Mouse (Mus musculus) heart, postnatal 25 days (tissue): ENCODE results near the gene Slc38a4. TPM values are rescaled to one million over a fixed set of nuclear protein-coding genes. Genes with fewer than 3 reads are reported as not detected.
A peak's percentile ranks its signal among the peaks of the same experiment; 100 is the strongest.

Experiments used
- DNase-seq: peaks from one replicate; pipeline ENCODE4 v3.0.0; 2022; ENCODE audit warnings: low spot score
- intact Hi-C: fragments of 180-260 bp; cut with DNase I; formaldehyde crosslinking; loops from one replicate; pipeline ENCODE4 v1.15.1; 2025
- total RNA-seq, 2 experiments: library from RNA; stranded (reverse); gene quantifications; 2 replicates each; pipeline ENCODE4 v1.2.3; 2021

The Slc38a4 gene
- 10 to 100 TPM; 10.6 to 17.1 TPM for total RNA-seq

DNA sequence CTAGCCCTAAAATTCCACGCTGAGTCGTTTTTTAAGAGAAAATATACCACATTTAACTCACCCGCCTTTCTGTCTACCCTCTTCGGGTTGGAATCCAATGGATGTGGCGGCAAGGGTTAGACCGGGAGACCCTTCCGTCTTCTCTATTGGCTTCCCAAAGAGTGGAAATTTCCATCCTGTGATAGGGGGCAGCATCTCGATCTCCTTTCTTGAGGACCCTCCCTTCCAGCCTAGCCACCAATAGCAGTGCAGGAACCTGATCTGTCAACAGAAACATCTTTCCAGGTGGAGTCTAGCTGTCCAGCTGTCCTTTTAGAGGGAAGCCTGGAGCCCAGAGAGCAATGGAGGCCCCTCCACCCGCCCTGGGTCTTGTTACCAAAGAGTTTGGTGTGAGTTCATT, at the start of gene Slc38a4:
TSS of gene Slc38a4 (minus strand) at position 163 of the 400 bp plus-strand sequence.
- no peak for DNase-seq
- intact Hi-C loops, result no loop called here

DNA sequence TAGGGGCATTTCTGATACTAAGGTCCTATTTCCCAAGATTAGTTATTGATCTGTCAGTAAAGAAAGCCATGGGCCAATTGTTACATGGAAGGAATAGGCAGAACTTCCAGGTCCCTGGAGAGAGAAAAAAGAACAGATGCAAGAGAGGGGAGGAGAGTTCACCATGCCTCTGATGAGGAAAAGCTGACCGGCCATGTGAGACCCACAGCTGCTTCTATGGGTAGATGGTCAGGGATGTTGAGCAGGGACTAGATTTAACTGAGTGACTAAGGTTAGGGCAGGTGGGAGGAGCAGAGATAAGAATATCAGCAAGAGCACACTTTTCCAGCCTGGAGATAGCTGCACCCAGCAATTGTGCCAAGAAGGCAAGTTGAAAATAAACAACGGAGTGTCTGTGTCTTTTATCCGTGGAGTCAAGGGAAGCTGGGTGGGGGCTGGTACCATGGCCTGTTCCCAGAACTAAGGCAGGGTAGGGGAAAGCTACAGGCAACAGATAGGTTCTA, 49.2 kb upstream of the Slc38a4 start:
- intact Hi-C loops, result loop anchor here (5.0 kb wide), 1 partner anchor 103 kb away; no protein-coding TSS in a partner anchor
- no peak for DNase-seq

DNA sequence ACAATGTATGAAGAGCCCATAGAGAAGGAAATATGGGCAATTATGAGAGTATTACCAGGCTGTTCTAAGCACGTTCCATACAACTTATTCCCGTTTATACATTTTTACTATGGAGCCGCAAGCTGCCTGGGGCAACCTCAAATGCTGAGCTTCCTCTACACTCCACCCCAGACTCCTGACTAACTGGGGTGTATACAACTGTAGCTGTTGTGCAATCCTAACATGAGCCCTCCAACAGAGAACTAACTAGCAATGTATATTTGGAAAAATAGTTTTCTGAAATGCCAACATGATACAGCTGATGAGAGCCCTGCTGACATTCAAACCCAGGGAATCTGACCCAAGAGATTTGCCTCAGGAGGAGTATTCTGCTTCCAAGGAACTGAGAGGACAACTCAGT, 48.3 kb upstream of the Slc38a4 start:
- intact Hi-C loops, result loop anchor here (5.0 kb wide), 1 partner anchor 102 kb away; no protein-coding TSS in a partner anchor
- DNase-seq, result no peak

DNA sequence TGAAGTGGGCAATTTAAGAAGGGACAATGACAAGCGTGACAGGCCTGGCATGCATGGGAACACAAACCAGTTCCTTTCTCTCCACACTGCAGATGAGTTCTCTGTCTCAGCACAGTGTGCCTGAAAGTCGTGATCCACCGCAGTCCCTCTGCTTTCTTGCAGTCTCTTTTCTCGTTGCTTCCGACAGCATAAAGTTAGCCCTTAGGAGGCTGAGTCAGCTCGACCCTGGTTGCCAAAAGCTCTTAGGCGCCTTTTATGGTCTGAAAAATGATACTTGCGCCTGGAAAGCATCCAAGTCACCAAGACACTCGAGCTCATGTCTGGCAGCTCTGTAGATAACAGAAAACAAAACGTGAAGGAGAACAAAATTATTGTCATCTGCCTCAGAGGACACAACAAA, 47.1 kb upstream of the Slc38a4 start:
- intact Hi-C loops, result loop anchor here (5.0 kb wide), 1 partner anchor 101 kb away; no protein-coding TSS in a partner anchor
- DNase-seq, result no peak

DNA sequence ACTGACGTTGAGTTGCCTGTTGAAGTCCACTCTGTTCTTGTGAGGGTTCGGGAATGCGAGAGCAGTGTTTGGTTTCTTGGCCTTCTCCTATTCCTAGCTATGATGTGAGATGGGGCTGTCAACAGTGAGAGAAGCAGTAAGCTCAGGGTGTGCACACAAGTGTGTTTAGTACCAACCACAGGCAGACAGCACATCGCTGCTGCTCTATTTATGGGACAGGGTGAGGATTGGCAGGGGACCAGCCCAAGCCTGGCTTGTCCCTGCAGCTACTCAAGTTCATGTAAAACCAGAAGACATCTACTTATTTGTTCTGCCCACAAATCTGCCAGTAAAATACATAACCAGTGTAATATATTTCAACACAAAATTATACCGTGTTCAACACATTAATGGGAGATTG, 46.4 kb upstream of the Slc38a4 start:
- peak; percentile 12 for DNase-seq
- intact Hi-C loops, result loop anchor here (5.0 kb wide), 1 partner anchor 100 kb away; no protein-coding TSS in a partner anchor

DNA sequence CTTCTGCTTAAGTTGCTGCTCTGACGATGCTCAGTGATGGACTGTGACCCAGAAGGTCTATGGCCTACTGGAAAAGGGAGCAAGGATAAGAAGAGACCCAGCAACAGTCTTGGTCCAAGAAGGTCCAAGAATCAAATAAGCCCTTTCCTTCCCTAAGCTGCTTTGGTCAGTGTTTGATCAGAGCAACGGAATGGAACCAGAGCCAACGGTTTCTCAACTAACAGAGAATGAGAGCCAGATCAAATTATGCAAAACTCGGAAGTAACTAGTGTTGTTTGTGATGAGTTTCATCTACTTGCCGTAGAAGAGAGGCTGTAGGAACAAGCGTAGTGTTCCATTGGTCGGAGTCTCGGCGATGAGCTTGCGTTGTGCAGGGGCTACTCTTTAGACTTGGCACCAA, 43.3 kb upstream of the Slc38a4 start:
- no peak for DNase-seq
- intact Hi-C loops, result no loop called here

DNA sequence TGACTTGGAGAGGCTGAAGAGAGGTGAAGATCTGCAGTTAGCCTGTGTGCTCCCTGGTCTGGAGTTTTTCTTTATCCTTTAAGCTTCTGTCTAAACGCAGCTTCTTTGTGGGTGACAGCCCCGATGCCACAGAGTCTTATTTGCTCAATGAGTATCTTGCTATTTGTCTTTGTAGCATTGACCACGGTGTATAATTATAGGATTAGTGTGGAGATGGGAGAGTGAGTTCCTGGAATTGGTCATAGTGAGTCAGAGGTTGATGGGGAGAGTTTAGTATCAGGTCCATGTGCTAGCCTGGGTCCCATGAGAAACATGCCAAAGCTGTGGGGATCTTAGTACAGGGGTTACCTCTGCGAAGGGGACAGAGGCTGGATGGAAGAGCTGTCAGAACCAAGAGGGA, 41.8 kb upstream of the Slc38a4 start:
- DNase-seq, result no peak
- intact Hi-C loops, result no loop called here

DNA sequence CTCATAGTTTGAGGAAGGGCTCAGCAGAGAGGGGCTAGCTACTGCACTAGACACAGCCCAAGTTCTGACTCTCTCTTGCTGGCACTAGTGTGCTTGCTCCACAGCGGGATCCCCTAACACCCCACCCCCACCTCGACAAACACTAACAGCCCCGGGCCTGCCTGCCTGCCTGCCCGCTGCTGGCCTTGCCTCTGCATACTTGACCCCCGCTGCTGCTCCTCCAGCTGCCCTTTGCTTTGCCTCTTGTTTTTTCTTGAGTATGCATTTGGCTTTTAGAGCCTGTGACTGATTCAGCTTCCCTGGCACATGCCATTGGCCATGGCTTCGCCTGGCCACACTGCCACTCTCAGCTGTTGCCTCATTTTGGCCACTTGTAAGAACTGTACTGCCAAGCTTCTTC, 33.8 kb upstream of the Slc38a4 start:
- DNase-seq, result no peak
- intact Hi-C loops, result no loop called here

DNA sequence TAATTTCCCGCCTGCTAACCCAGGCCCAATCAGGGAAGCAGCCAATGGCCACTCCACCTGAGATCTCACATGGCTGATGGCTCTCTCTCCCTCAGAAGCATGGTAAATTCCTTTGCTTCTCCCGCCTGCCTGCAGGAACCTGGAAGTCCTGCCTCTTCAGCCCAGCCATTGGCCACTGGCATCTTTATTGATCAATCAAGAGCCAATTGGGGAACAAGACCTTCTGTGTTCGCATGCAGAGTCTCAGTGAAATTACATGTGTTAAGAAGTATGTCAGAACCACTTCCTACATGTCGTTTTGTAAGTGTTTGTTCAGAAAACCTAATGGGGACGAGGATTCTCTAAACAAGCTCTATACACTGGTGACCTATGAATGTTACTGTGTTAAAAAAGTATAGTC, 30.1 kb upstream of the Slc38a4 start:
- intact Hi-C loops, result no loop called here
- DNase-seq, result no peak

DNA sequence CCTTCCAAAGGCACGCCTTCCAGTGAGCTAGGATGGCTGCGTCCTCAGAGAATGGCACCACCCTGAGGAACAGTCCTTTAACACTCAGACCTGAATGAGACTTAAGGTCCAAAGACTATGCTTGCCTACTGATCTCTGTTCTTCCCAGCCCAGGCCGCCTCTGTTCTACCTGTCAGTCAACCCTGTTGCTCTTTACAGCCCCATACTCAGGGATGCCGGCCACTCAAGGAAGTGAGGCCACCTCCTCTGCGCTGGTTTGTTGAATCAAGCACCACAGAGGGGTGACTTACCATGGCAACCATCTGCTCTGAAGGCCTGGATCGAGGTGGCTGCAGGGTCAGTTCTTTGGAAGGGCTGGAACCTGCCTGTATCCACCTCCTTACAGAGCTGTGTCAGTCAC, 21.9 kb upstream of the Slc38a4 start:
- DNase-seq, result no peak
- intact Hi-C loops, result no loop called here

DNA sequence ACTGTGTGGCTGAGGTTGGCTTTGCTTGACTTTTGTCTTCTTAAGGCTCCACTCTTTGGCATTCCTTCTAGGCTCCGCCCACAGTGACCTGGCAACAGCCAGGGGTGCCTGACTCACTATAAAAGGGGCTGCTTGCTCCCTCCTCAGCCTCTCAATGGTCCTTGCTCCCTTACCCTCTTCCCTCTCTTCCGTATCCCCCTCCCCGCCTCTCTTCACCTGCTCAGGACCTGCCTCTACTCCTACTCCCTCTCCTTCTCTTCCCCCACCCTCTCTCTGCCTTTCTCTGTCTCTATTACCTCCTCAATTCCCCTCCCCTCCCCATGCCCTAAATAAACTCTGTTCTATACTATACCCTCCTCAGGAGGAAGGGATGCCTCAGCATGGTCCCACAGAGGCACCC, 20.3 kb upstream of the Slc38a4 start:
- no peak for DNase-seq
- intact Hi-C loops, result no loop called here

DNA sequence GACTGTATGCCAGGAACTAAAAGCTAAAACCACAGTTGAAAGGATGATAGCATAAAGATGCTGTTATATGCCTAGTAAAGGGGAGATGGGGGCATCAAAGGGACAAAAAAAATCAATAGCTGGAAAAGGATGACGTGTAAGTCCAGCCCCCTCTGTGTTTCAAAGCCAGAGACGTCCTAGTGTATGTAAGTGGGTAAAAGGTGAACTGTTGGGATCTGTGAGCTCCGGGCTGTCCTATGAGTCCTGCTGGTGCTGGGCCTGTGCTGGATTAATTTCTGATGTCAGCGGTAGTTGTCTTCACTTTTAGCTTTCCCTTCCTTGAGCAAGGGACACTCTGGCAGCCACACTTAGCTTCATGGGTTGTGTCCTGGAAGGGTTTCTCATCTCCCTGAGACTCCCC, 19.5 kb upstream of the Slc38a4 start:
- DNase-seq, result no peak
- intact Hi-C loops, result no loop called here

DNA sequence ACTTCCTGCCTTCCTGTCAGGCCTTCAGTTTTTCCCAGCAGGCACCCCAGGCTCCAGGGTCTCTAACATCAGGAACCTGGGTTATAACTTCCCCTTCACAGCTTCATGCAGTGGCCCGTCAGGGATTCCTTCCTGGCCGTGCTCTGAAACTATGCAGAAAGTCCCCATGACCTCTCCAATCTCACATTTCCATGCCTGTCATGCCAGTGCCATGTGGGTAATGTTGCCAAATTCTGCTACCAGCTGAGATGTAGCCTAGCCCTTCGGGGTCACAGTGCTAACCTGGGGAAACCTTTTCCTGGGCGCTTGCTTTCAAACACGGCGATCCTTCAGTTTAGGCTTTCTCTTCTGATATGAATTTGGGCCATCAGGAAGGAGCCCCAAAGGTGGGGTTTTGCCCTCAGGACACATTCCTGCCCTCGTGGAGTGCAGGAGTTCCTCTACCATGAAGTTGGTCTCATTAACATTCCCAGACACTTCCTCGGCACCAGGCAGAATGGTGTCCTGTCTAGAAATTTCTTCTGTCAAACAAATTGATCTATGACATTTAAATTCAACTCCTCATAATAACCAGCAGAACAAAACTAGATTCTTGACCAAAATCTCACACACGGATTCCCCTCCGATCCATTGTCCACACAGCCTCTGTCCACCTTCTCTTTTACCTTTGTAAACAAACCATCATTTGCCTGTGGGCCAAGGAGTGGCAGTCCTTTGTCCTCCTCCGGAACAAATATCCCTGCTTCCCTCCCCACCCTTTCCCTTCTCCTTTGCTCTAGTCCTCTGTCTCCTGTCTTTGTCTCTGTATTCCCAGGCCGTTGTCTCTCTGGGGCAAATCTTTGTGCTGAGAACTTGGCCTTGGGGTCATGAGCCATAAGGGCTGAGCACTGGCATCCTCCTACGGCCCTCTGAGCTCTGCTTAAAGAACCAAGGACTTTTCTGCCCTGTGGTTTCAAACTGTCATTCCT, 17.4 kb upstream of the Slc38a4 start:
- no peak for DNase-seq

DNA sequence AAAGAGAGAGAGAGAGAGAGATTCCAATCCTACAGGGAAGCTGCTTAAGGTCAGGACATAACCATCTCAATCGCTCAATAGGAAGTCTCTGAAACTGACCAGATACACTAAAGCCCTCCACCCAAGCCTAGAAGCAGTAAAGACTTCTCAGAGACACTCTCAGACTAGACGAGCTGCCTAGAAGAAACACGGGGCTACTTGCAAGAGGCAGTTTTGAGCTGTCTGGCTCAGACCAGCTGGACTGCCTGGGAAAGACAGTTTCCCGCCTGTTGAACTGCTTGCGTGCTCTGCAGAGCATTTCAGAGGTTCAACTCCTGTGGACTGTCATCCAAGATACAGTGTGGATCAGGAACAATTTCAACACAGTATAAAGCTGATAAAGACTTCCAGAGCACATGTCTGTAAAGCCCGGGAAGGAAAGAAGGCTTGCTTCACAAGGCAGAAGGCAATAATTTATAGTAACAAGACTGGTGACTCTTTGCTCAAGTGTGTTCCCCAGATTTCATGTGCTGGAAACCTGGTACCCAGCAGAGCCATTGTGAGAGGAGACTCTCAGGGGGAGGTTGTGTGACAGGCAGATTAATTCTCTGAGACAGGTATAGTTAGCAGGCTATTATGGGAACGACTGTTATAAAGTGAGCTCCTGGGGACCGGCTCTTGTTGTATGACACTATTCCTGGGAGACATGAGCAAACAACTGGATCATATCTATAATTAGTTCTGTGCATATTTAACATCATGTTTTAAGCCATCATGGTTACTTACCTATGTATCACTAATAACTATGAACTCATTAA, 11.8 kb upstream of the Slc38a4 start:
- intact Hi-C loops, result no loop called here
- DNase-seq, result no peak

More for the DNA sequence above, 17.4 kb upstream of the Slc38a4 start:
- intact Hi-C loops, result no loop called here

DNA sequence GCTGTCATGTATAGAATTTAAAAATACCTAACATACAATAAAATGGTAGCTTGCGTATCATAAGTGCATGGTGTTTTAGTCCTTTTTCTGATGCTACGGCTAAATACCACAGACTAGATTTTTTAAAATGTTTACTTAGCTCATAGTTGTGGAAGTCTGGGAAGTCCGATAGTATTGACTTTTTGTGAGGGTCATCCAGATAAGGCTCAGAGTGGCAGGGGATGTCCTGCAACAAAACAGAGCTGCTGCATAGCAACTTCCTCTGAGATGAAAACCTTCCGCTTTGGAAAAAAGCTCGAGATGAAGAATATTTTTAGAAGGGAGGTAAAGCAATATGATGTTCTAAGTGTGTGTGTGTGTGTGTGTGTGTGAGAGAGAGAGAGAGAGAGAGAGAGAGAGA, 11.2 kb upstream of the Slc38a4 start:
- no peak for DNase-seq
- intact Hi-C loops, result no loop called here

DNA sequence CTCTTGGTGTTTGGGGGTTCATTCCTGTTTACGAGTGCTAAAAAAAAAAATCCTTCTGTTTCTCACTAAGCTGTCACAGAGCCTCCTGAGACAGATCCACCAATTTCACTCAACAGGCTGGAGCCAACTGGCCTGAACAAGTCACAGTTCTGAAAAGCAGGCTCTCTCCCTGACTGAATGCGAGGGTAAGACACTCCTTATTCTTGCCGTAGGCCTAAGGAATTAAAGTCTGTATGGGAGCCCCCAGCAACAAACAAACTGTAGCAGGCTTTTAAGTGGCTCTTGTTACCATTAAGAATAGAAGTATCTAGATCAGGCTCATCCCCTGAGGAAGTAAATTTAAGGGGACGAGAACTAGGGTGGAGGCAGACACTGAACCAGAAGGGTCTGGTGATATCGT, 7.5 kb upstream of the Slc38a4 start:
- no peak for DNase-seq
- intact Hi-C loops, result no loop called here

DNA sequence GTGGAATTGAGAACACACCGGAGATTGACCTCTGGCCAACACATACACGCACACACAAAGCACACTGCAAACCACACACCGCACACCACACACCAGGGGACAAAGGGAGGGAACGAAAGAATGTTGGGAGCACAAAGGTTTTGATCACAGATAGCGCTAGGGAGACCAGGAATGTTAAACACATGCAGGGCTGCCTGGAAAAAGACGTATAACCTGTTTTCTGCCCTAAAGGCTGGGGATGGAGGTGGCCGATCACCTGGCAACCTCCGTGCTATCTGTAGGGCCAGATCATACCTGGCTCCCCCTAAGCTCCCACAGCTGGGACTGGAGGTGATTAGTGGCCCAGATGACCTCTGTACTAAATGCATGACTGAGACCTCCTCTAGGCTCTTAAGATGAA, 5.2 kb upstream of the Slc38a4 start:
- intact Hi-C loops, result no loop called here
- no peak for DNase-seq

DNA sequence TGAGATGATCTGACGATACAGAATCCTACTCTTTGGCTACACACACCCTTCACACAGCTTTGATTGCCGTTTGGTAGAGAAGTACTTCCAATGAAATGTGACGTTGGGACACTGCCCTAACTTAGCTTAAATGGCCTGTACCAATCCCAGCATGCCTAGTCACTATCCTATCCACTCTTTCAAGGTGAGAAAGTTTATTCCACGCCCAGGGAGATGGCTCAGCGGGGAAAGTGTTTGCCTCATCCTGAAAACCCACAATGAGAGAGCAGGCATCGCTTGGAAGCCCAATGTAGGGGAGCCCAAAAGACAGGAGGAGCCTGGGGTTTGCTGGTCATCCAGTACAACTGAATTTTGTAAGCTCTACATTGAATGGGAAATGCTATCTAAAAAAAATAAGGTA, 4.8 kb upstream of the Slc38a4 start:
- no peak for DNase-seq
- intact Hi-C loops, result no loop called here

DNA sequence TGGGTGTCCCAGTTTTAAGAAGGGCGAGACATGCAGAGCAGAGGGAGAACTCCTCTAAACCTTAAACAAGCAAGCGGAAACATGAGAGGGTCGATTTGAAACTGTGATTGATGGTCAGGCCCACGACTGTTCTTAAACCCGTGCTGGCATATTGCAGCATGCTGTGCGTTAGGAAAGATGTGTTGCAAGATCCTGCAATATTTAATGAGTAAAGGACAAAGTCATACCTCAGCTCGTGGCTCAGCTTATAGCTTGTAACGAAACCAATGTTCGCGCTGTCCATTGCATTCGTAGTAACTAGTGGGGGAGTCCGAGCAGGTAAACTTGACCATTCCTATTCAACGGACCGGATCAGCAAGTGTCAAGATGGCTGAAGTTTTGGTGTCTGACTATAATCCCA, 4.3 kb upstream of the Slc38a4 start:
- intact Hi-C loops, result no loop called here

More for the DNA sequence above, 4.3 kb upstream of the Slc38a4 start:
- DNase-seq, result no peak
